Mouse (Mus musculus) neural tube, embryonic 11.5 days (tissue): ENCODE results near the gene Hist1h1c. TPM values are rescaled to one million over a fixed set of nuclear protein-coding genes. Genes with fewer than 3 reads are reported as not detected.
A peak's percentile ranks its signal among the peaks of the same experiment; 100 is the strongest.
"Not testable (repeated sequence)": the region's sequence is repeated elsewhere in the genome, so short reads cannot be mapped to it uniquely, and the experiment has no call there.

Experiments used
- ATAC-seq: fragments of 200-750 bp; cut with Nextera tagmentation; 2 replicates; pipeline ENCODE4 v1.8.0; 2017; ENCODE audit warnings: moderate number of reproducible peaks, mild to moderate bottlenecking, moderate TSS enrichment, moderate library complexity; ENCODE audit not compliant: insufficient read depth, low FRiP score, low TSS enrichment
- DNase-seq: peaks from one replicate; pipeline ENCODE4 v3.0.0-alpha.2; 2015; ENCODE audit warnings: low spot score
- H3K27ac ChIP-seq: fragments of 300-500 bp; sonication (generic); 2 replicates; pipeline ENCODE4 v1.5.1; 2014; ENCODE audit warnings: low read depth, mild to moderate bottlenecking, low read length
- H3K27me3 ChIP-seq: fragments of 300-500 bp; sonication (generic); 2 replicates; pipeline ENCODE4 v1.6.1; 2014; ENCODE audit warnings: mild to moderate bottlenecking, low read length, mixed read lengths; ENCODE audit not compliant: control insufficient read depth, insufficient read depth
- H3K36me3 ChIP-seq: fragments of 300-500 bp; sonication (generic); 2 replicates; pipeline ENCODE4 v1.6.1; 2014; ENCODE audit warnings: mild to moderate bottlenecking, low read length, moderate library complexity, mixed read lengths; ENCODE audit not compliant: control insufficient read depth, insufficient read depth
- H3K4me1 ChIP-seq: fragments of 300-500 bp; sonication (generic); 2 replicates; pipeline ENCODE4 v1.6.1; 2014; ENCODE audit warnings: low read length, mixed read lengths; ENCODE audit not compliant: control insufficient read depth, insufficient read depth
- H3K4me2 ChIP-seq: fragments of 300-500 bp; sonication (generic); 2 replicates; pipeline ENCODE4 v1.6.1; 2014; ENCODE audit warnings: low read depth, mild to moderate bottlenecking, moderate library complexity
- H3K4me3 ChIP-seq: fragments of 300-500 bp; sonication (generic); 2 replicates; pipeline ENCODE4 v1.5.1; 2014; ENCODE audit warnings: low read depth, low read length
- H3K9ac ChIP-seq: fragments of 300-500 bp; sonication (generic); 2 replicates; pipeline ENCODE4 v1.6.1; 2014; ENCODE audit warnings: mild to moderate bottlenecking, low read length
- H3K9me3 ChIP-seq: fragments of 300-500 bp; sonication (generic); 2 replicates; pipeline ENCODE4 v1.6.1; 2016; ENCODE audit warnings: low read length; ENCODE audit not compliant: control insufficient read depth
- WGBS: fragments of 180-500 bp; shearing (Covaris S2); extraction: QIAGEN DNeasy Blood & Tissue Kit; methylation state at CpG from one replicate; pipeline ENCODE4 v1.1.7; 2014; 5-methylcytosine and 5-hydroxymethylcytosine counted together
- polyA plus RNA-seq: library from polyadenylated mRNA; unstranded; fragments of >200 nt; fragmentation: Nextera tagmentation; extraction: Ambion mirVana; gene quantifications from 2 replicates; pipeline ENCODE4 v1.2.1, GENCODE M21; 2014

The Hist1h1c gene
- polyA plus RNA-seq, 1 experiment from 2014 or later, result 12.2 TPM

- Histone ChIP-seq H3K27me3 (no peaks in the 10 kb centered on the region), H3K27ac (peak within 1 kb of the TSS; percentile 98), H3K4me1 (peaks cover 13% of the 10 kb centered on the region; the same call in 1 of the 2 replicates), H3K36me3 (no peaks in the 10 kb centered on the region), H3K9me3 (no peaks in the 10 kb centered on the region), H3K4me2 (peak within 1 kb of the TSS; percentile 58), H3K4me3 (peak within 1 kb of the TSS; percentile 36), H3K9ac (peak within 1 kb of the TSS; percentile 63)
- DNase-seq (peak; percentile 87), ATAC-seq (peak; percentile 76)
- WGBS, result under 1% methylated on average over 24 of the region's 28 CpGs
Observed at GRCm38 (mm10) chr13:23745381-23746161, 7.0 kb downstream of the Hist1h1c start, which contains the start of gene Hist1h3c. Hist1h3c (minus strand) TSS chr13:23745602.

DNA sequence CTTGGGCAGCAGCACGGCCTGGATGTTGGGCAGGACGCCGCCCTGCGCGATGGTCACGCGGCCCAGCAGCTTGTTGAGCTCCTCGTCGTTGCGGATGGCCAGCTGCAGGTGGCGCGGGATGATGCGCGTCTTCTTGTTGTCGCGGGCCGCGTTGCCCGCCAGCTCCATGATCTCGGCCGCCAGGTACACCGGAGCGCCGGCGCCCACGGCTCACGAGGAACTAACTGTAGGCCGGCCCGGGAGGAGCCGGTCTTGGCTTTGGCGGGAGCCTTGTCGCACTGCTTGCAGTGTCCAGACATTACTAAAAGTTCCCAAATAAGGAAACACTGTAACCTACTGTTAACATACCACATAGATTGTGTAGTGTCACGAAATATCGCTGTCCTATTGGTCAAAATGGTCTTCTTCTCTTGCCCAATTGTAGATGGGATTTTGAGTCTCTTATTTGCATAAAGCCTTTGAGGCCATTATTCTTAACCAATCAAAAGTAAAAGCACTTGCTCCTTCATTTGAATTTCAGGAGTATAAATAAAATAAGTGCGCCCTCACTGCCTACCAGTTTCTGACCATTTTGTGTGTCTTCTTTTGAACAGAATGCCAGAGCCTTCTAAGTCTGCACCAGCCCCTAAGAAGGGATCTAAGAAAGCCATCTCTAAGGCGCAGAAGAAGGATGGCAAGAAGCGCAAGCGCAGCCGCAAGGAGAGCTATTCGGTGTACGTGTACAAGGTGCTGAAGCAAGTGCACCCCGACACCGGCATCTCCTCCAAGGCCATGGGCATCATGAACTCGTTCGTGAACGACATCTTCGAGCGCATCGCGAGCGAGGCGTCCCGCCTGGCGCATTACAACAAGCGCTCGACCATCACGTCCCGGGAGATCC, 7.8 kb downstream of the Hist1h1c start, which contains the start of gene Hist1h2bb:
TSS of gene Hist1h2bb (plus strand) at position 534 of the 880 bp plus-strand sequence.
- H3K9ac ChIP-seq, result peak within 1 kb of the TSS; percentile 63
- not testable (repeated sequence) for H3K27me3 ChIP-seq, H3K36me3 ChIP-seq, H3K9me3 ChIP-seq
- H3K4me2 ChIP-seq, result peak within 1 kb of the TSS; percentile 58
- DNase-seq, result peak; percentile 82
- WGBS, result under 1% methylated on average over 36 of the region's 58 CpGs
- peak within 1 kb of the TSS; percentile 98 for H3K27ac ChIP-seq
- peak; percentile 89 for ATAC-seq
- H3K4me3 ChIP-seq, result peak within 1 kb of the TSS; percentile 36
- peaks cover 13% of the 10 kb centered on the region; the same call in 1 of the 2 replicates for H3K4me1 ChIP-seq

- DNase-seq, result peak; percentile 36
- peak overlapping the region; percentile 63 for H3K9ac ChIP-seq
- H3K4me3 ChIP-seq, result peak overlapping the region; percentile 36
- H3K4me2 ChIP-seq, result peak overlapping the region; percentile 58
- no peaks in the 10 kb centered on the region for H3K9me3 ChIP-seq
- WGBS, result 3% methylated on average over 10 of the region's 13 CpGs
- ATAC-seq, result peak; percentile 7; the same call in 1 of the 2 replicates
- H3K36me3 ChIP-seq, result no peaks in the 10 kb centered on the region
- peaks cover 13% of the 10 kb centered on the region; the same call in 1 of the 2 replicates for H3K4me1 ChIP-seq
- peak overlapping the region; percentile 98 for H3K27ac ChIP-seq
- no peaks in the 10 kb centered on the region for H3K27me3 ChIP-seq
Observed at GRCm38 (mm10) chr13:23747081-23747891, 8.7 kb downstream of the Hist1h1c start.

- Histone ChIP-seq H3K4me3 (no peak overlapping the region), H3K27ac (peak overlapping the region; percentile 98), H3K4me2 (peak overlapping the region; percentile 58), H3K9ac (peak overlapping the region; percentile 40), H3K27me3 (no peaks in the 10 kb centered on the region), H3K36me3 (no peaks in the 10 kb centered on the region), H3K9me3 (no peaks in the 10 kb centered on the region), H3K4me1 (peaks cover 13% of the 10 kb centered on the region; the same call in 1 of the 2 replicates)
- DNase-seq (peak; percentile 31), ATAC-seq (no peak)
- WGBS, result 7% methylated on average over 4 of the region's 4 CpGs
Observed at GRCm38 (mm10) chr13:23747892-23748288, 9.3 kb downstream of the Hist1h1c start.

DNA sequence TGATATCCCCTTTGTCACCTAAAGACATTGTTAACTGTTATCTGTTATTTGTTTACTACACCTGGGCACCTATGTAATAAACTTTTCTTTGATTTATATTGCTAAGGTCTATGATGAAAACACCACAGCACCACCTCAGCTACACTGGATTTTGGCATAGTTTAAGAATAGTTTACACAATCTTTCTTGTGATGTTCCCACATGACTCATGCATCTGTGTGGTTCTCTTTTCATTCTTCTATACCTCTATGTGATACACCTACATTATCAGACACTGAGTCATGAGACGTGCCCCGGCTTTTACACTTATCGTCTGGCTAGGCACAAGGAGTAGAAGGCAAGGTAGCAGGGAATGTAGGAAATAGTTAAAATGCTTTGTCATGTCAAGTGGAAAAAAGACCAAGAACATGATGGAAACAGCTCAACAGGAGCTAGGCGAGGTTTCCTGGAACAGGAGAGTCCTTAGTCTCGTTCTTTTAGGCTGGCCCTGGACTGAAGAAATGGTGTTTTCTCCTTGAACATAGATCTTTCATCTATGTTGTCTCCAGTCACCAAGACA, 11.0 kb downstream of the Hist1h1c start:
- Histone ChIP-seq H3K4me2 (no peak overlapping the region), H3K27ac (peak overlapping the region; percentile 42; the same call in 1 of the 2 replicates), H3K4me1 (peaks cover 8% of the 10 kb centered on the region; the same call in 1 of the 2 replicates), H3K27me3 (no peaks in the 10 kb centered on the region), H3K4me3 (no peak overlapping the region), H3K9me3 (no peaks in the 10 kb centered on the region), H3K36me3 (no peaks in the 10 kb centered on the region), H3K9ac (no peak overlapping the region)
- no peak for ATAC-seq
- WGBS, result 92% methylated on average over 5 of the region's 5 CpGs
- no peak for DNase-seq

- H3K27me3 ChIP-seq, H3K9me3 ChIP-seq, H3K4me1 ChIP-seq, H3K36me3 ChIP-seq: not testable (repeated sequence)
- WGBS, result under 1% methylated on average over 25 of the region's 47 CpGs
- Histone ChIP-seq H3K9ac (peak within 1 kb of the TSS; percentile 46), H3K27ac (peak within 1 kb of the TSS; percentile 85), H3K4me2 (peak within 1 kb of the TSS; percentile 40), H3K4me3 (peak within 1 kb of the TSS; percentile 36)
- ATAC-seq (peak; percentile 35), DNase-seq (peak; percentile 82)
Observed at GRCm38 (mm10) chr13:23750839-23751477, 12.3 kb downstream of the Hist1h1c start, which contains the start of gene Hist1h2ab. Hist1h2ab (plus strand) TSS chr13:23751126.

DNA sequence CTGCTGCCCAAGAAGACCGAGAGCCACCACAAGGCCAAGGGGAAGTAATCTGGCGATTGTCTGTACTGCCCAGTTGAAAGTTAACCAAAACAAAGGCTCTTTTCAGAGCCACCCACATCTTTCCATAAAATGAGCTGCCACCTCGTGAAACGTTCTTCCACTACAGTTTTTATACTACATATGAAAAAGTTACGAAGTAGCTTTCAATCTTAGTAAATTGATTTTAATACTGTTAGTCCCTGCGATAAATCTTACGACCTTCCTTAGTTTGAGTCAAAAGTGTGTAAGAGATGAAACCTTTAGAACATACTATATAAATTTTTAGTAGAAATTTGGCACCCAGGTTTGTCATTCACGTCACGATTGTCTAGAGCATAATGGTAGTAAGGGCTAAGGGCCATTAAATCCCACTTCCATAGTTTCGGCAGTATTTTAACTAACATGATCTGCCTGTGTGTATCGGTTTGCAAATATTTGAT, 12.9 kb downstream of the Hist1h1c start:
- Histone ChIP-seq H3K9ac (peak overlapping the region; percentile 46), H3K4me2 (peak overlapping the region; percentile 40), H3K4me1 (peaks cover 8% of the 10 kb centered on the region; the same call in 1 of the 2 replicates), H3K9me3 (no peaks in the 10 kb centered on the region), H3K27ac (peak overlapping the region; percentile 85), H3K27me3 (no peaks in the 10 kb centered on the region), H3K4me3 (peak overlapping the region; percentile 36), H3K36me3 (no peaks in the 10 kb centered on the region)
- ATAC-seq (0 out of 2 replicates have a peak, but pooled peaks have one; percentile 8), DNase-seq (no peak)
- WGBS, result 1% methylated on average over 11 of the region's 11 CpGs
